Mouse (Mus musculus) brain, embryonic 18.5 days (tissue): ENCODE measurements at regions not wholly inside any gene's neighbourhood (a gene's known extent, or its start where the extent isn't known, plus 50 kb on each side); places are given as distances from the start of the nearest gene placed in this dataset.

ENCODE experiments used
- DNase-seq: peaks from one replicate; pipeline ENCODE4 v3.0.0-alpha.2; 2012; ENCODE audit warnings: low read depth, low spot score

DNA sequence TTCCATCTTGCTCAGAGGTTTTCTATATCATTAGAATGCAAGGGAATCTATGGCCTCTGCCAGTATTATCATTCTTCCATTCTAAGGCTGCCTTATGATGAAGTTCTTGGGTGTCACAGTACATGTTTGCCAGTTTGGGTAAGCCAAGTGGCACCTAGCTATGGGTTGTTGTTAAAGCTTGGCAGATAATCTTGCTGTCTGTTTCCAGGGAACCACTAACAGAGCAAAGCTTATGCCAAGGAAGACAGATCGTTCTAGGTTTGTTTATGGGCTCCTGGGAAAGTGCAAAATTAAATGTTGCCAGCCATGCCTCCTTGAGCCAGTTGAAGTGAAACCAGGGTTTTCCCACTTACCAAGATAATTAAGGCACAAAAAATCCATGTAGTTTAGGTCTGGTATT, 292.9 kb upstream of the Cobl start:
- no peak for DNase-seq

DNA sequence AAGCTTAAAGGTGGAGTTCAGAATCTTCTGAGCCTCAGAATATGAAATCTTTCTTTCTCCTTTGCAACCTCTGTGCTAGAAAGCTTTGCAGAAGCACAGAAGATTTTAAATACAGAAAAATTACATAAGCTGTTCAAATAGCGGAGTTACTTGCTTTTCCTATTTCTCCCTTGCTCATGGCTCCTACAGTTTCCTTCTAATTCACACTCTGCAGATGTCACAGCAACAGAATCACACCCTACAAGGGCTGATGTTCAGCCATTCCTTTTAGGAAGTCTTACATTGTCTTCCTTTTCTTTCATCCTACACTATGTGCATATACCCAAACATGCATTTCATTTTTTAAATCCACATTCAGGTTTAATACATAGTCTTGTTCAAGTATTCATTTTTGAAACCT, 285.3 kb upstream of the Cobl start:
- no peak for DNase-seq

DNA sequence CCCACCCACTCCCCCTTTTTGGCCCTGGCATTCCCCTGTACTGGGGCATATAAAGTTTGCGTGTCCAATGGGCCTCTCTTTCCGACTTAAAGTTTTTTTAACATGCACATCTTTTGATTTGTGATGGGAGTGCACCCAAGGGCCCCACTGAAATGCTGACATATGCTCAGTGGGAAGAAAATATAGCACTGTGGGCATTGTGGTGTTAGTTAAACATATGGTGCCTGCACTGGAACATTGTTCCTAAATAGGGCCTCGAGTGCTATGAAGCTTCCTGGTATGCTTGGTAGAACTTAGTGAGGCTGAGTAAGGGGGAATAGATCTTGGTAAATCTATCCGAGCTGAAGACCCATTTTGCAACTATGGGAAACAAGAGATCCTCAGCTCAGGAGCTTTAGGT, 284.5 kb upstream of the Cobl start:
- no peak for DNase-seq

DNA sequence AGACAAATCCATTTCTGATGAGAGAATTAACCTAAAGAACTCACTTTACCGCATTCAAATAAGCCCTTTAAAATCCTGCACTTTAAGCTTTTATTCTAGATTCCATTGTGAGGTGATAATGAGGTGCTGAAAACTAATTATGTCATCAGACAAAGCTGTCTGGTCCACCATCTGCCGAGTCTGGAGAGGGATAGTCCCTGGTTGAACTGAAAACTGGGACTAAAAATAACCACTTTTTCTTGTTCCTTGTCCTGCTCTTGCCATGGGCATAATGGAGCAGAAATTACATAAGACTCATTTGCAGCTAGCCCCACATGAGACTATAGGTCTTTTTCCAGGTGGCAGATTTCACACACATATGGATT, 277.4 kb upstream of the Cobl start:
- DNase-seq = no peak

DNA sequence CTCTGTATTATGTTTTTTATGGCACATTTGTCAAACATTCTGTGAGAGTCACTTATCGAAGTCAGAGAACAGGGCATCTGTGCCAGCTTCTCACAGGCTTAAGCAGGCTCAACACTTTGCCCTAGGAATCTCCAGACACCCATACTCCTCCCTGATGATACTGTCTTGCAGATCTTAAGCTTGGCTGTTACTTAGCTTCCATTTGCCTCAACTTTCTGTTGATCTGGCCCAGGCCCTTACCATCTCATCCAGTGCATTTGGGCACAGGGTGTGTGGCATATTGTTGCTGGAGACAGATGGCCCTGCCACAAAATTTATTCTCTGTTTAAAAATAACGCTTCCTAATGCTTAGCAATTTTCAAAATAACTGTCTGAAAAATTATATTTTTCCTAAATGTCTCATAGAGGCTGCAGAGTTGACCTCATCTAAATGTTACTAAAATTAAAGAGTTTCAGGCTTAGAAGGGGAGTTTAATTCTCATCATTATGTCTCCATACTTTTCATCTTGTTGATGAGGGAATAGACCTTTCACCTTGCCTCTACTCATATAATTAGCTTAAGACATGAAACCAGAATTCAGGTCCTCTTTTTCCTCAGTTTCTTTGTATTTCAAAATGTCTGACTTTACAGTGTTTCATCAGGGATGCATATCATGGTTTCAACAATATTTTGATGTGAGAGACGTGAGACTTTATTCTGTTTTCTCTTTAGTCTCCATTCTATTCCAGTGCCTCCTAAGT, 276.8 kb upstream of the Cobl start:
- peak; percentile 56 for DNase-seq

DNA sequence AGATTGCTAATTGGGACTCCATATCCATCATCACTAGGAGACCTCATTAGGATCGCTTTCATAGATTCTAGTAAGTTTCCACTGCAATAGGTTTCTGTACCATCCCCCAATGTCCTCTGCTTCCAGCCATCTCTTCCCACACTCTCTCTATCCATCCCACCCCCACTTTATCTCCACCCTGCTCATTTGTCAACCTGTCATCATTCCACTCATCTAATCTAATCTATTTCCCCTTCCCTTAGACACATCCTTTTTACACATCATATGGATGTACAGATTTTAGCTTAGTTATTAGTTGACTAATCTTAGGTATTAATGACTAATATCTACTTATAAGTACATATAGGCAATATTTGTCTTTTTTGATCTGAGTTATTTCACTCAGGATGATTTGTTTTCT, 269.5 kb upstream of the Cobl start:
- no peak for DNase-seq

DNA sequence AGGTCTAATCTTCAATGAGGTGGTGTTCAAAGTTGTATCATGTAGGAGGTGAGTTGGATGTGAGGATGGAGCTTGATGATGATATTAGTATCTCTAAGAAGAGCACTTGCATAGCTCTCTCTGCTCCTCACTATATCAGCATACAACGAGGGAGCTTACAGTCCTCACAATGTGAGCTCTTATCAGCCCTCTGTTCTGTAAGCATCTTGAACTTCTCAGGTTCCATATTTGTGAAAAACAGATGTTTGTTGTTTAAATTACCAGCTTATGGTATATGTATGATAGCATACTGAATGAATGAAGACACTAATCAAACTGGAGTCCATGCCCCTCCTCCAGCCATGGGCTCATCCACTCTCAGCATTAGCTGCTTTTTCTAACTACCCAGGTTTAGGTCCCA, 262.5 kb upstream of the Cobl start:
- no peak for DNase-seq

DNA sequence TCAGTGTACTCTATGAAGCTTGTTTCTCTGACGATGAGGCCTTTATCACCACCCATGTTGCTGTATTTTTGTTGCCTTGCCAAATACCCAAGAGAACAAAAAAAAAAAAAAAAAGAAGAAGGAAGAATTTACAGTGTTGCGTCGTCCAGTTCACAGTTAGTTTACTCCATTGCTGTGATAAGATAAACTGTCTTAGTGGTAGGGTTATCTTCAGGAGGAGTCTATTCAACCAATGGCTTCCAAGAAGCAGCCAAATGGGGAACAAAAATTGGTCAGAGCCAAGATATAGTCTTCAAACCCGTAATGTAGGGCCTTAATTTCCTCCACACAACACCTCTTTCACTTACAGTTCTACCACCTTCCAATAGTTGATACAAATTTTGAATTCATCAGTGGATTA, 261.7 kb upstream of the Cobl start:
- no peak for DNase-seq

DNA sequence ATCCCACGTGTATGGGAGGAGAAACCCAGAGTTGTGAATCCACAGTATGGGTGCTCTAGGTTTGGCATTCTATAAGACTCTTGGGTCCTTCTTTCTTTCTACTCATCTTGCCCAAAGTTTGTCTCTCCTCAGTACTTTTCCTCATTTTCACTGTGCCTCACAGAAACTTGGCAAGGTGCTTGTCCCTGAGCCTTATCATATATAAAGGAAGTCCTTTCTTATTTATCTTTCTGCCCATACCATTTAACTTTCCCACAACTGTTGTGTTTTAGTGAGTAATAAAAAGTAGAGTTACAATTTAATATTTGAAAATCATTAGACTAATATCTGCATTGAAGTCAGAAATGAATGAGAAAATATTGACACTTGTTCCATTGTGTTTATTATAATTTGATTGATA, 257.6 kb upstream of the Cobl start:
- DNase-seq = no peak

DNA sequence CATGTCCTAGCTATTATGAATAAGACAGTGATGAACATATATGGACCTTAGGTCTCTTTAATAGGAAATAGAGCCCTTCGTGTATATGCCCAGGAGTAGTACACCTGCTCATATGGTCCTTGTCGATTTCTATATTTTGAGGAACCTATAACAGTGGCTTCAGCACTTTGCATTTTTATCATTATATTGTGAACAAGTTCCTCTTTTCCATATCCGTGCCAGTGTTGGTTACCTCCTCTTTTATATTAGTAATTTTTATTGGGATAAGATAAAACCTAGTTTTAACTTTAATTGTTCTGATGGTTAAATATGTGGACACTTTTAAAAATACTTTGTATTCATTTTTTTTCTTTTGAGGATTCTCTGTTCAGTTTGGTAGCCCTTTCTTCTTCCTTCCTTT, 255.4 kb upstream of the Cobl start:
- DNase-seq = no peak

DNA sequence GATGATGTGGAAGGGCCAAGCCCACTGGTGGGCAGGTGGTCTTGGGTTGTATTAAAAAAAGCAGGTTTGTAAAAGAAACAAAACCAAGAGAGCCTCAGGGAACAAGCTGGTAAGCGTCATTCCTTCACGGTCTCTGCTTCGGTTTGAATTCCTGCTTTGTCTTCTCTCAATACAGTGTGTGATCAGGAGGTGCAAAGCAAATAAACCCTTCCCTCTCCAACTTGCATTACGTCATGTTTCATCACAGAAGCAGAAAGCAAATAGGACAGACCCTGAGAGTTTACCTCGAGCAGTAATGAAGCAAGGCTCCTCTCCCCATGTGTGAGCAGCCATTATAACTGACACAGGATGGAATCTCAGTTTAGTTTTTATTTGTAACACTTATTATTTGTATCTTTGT, 231.6 kb upstream of the Cobl start:
- DNase-seq = no peak

DNA sequence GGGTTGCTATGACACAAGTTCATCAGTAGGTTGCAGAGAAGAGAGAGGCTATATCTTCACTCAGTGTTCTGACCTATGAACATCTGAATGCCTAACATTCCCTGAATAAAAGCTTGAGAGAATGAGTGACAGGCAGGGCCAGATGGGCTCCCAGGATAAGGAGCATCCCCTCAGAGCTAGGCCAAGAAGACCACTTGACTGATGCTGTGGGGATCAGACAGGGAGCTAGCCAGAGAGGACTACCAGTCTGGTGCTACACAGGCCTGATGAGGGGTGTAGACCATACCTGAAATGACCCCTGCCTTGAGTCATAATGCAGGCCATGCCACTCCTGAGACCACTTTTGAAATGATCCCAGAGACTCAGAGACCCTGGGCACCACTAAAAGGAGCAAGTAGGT, 228.1 kb upstream of the Cobl start:
- DNase-seq = no peak

DNA sequence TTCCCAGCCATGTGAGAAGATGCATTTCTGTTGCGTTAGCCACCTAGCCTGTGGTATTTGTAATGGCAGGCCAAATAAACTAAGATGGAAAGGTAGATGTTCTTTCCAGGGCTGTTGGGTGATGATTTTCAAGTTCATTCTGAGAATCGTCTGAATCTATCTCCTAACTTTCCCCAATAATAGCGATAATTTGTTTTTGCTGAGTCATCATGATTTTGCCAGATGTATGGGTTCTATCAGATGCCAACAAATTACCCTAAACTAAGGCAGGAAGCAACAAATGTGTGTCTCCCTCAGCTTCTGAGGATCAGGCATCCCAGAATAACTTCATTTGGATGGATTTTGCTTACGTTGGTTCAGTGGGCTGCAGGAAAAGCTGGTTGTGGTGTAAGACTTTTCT, 222.0 kb upstream of the Cobl start:
- DNase-seq = no peak

DNA sequence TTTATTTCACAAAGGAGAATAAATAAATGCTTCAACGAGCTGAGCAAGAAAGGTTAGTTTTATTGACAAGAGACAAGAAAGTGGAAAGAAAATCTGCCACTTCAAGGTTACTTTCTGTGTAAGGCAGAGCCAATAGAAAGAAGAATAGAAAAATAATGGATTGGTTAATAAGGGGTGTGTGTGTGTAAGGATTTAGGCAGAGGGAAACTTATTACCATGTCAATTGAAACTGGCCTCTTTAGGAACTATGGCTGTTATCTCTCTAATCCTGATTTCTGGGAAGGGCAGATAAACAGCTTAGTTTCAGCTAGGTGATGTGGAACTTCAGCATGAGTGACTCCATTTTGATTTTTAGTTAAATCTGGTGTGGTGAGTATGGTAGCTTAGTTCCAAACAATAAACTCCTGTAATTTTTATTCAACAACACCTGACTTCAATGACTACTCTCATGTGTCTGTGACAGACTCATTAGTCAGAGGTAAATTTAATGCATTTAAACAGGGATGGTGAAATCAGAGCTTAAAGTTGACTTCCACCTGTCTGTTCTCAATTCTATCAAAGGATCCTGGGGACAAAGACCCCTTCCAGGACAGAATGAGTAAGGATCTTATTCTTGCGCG, 197.2 kb upstream of the Cobl start:
- no peak for DNase-seq

DNA sequence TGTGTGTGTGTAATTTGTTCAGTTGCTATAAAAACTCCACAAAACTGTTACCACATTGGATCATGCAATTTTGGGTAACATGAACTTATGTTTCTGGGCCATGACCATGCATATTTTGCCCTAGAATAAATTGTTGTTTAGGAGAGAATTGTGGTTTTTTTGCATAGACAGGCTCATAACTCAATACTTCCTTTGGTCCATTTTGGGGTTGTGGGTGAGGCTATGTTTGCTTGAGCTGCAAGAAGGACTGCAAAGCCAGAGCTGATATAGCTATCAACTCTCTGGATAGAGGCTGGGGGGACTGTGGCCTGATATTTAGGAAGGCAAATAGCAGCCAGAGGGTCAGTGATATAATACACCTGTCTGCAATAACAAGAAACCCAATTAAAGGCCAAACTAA, 194.1 kb upstream of the Cobl start:
- no peak for DNase-seq

DNA sequence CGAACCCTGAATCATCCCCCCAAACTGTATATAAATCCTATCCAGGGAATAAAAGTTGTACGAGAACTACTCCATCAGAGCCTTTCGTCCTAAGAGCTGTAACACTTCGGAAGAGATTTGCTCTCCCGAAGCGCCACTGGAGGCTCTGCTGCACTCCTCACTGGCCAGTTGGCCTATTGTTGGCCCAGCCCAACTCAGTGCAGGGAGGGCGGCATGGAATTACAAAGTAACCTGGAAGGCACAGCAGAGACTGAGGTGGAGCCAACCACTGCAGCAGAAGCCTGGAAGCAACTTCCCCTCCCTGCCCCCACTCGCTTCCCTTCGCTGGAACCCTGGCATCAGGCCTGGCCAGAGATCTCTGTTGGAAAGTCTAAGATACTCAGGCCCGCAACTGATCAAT, 191.7 kb upstream of the Cobl start:
- no peak for DNase-seq
